Mouse (Mus musculus) ovary, postnatal 10 days (tissue): Measurements from ENCODE around the gene Cmah.

Source experiments
- DNase-seq: peaks from one replicate; pipeline ENCODE4 v3.0.0; 2022; ENCODE audit warnings: low spot score

Cmah gene

DNA sequence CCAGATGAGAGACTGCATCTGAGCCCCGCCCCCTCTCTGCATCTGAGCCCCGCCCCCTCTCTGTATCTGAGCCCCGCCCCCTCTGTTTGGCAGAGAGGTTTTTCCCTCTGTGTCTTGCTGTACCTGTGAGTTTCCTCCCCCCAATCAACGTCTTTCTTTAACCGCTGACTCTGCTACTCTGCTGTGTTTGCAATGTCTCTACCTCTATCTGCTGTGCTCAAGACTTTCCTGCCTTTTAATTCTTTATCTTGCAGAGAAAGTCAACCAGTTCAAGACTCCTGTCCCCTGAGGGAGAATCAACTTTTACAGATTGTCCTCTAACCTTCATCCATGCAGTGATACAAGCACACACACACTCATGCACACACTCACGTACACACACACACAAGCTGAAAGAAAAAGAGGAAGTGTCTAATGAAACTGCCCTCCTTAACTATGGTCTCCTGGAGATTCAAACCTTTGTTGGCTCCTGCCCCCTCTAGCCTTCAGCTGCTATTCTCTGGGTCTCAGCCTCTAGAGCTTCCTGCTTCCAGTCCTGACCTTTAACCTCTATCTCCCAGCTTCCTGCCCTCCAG, 188.0 kb downstream of the Cmah start:
- no peak for DNase-seq

DNA sequence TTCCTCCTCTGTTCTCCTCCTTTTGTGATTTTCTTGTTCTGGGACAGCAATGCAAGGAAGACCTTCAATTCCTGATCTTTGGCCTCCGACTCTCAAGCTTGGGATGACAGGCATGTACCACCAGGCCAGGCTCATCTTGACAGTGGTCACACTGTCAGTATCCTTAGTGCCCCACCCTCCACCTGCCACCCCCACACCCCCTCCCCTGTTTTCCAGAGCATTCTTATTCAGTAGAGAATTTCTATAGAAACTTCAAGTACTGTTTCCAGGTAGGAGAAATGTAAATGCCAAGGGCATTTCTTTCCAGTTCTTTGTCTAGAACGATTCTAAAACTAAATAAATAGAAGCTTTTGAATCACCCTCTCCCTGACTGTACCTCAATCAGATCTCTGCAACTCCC, 190.6 kb downstream of the Cmah start:
- DNase-seq, result no peak

DNA sequence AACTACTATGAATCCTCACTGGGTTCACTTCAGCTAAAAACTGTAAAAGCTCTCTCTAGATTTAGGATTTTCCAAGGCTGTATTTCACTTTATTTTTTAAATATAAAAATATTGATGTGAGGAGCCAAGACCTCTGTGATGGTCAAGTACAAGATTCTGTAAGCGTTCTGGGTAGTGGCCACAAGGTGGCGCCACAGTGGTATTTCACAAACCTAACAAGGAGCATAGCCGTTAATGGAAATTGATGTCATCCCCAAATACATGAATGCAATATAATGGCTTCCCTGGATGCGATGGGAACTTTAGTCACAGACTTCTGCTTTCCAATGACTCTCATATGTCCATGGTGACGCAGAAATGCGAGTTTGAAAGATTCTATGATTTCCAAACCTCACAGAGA, 191.7 kb downstream of the Cmah start:
- no peak for DNase-seq

DNA sequence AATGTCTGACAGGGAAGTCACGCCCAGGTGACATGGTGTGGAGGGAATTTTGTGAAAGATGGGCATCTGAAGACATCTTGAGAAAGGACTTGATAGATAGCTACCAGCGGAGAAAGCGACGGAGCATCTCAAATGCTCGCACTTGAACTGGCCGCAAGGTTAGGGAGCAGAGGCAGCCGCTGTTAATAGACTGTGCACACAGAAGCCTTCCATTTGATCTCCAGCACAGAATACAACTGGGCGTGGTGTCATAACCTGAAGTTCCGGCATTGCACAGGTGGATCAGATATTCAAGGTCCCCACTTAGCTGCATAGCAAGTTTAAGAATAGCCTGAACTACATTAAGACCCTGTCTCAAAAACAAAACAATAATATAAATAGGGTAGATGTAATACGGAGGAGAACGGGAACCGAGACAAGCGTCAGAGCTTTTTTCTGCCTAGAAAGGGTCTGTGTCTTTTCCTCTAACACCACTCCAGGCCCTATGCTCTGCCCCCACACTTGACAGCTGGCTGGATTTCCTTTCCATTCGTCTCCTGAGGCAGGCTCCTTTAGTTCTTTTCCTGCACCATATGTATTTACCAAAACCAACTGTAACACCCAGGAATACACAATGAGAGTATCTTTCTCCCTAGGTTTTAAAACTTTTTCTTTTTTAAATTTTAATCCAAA, 192.9 kb downstream of the Cmah start:
- no peak for DNase-seq

DNA sequence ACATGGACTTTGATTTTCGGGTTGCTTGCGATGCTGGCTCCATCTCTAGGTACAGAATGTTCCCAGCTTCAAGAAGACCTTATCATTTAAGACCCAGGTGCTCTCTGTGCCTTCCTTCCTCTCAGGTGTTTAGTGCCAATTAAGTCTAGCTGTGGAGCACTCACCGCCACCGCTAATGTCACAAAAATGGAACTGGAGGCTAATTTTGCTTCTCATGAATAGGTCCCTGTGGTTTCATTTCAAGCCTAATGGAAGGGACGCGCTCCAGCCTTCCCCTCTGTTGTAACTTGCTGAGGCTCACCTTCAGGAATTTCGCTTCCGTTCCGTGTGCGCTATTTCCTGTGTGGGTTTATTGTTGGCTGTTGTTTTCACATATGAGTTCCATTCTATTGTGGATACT, 193.6 kb downstream of the Cmah start:
- DNase-seq, result no peak

DNA sequence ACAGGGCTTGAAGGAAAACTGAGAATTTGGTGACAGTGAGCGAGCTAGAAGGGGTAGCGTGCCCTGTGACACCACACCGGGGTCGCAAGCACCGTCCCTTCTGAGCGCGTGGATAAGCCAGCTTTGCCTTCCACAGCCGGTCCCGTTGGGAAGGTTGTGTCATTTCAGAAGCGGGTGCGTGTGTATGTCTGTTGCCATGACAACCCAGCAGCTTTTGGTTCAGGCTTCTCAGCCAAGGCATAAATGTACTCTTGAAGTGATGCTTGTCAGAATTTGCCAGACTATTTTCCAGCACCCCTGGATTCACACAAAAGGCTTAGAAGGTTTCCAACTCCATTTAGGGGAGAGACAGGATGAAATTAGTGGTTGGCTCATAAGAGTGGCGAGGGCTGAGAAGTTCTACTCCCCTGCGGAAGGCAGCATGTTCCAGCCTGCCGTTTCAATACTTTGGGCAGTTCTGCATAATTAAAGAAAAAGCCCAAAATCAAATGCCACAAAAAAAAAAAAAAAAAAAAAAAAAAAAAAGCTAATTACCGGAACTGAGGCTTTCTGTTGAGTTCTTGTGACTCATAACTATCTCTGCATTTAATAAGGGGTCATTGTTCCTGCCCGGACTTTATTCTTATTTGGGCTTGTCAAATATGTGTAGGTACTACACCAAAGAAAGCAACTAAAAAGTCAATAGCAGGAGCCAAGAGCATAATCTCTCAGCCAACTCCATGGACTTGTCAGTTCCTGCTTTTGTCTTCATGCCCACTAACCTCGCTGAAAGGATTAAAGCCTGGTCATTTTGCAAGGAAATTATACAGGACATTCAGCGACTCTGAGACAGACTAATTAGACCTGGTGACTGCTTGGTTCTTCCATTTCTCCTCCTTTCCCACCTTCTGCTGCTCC, 194.5 kb downstream of the Cmah start:
- no peak for DNase-seq

DNA sequence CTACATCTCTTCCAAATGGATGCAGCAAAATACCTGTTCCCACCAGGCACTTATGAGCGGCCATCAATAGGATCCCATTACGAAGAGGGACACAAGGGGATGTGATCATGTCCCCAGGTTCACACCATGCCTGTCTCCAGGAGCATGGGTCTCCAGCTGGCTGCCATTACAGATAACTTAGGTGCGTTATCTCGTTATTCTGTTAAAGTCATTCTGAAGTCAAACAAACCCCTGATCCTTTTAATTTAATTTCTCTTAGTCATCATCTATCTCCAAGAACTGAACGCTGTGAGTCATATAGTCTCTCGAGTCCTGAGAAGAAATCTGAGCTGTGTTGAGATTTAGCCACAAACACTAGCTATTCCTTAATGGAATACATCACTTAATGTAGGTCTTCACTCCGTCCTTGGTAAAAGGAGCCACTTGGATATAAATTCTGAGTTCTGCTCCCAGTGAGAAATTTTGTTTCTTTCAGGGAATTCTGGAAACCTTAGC, 195.2 kb downstream of the Cmah start:
- DNase-seq, result no peak

DNA sequence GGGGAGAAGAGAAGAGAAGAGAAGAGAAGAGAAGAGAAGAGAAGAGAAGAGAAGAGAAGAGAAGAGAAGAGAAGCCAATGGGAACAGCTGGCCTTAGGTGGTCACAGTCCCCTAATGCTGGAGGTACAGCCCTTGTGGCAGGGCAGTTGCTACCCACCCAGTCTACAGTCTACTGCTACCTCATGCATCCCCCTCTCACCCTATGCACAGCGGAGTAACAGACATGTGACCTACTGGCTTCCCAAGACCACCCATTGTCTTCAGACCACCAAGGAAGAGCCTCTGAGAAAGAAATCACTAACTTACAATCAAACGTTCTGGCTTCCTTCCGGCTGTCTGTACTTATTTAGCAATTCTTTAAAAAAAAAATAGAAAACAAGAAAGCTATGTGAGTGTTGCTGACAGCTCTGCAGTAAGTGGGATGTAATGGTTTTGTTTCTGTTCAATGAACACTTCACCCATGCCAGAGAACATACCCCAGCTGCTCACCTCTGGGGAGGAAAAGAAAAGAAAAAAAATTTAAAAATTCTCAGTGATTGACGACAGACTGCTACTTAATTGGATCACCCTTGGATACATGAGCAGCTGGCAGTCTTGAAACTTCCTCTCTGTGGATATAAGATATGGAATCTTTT, 196.5 kb downstream of the Cmah start:
- DNase-seq, result no peak

DNA sequence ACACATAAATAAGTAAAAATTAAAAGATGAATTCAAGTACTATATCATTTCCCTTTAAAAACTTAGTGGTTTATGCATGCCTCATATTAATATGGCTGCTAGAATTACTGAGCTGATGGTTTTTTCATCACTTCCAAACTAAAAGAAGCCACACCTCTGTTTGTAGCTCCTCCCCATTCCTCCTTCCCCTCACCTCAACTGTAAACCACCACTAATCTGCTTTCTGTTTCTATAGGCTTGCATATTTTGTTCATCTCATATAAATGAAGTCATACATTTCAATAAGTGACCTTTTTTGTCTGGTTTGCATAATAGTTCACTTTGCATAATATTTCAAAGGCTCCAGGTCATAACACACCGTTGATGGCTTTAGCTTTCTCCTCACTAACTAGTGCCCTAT, 197.3 kb downstream of the Cmah start:
- no peak for DNase-seq

DNA sequence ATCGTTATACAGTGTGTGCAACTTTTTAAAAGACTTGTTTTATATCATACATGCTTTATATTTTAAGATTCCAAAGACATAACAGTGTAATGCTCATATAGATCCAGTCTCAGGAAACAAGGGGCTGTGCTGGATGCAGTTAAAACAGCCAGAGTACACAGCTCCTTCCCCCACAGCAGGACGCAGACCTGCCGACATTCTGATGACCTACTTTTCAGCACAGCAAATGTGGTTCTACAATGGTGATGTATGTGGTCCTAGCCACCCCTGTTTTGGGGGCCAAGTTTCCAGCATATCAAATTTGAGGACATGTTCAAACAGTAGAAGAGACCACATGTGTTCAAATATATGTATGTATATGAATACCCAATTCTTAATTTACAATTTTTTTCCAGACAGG, 198.3 kb downstream of the Cmah start:
- no peak for DNase-seq

DNA sequence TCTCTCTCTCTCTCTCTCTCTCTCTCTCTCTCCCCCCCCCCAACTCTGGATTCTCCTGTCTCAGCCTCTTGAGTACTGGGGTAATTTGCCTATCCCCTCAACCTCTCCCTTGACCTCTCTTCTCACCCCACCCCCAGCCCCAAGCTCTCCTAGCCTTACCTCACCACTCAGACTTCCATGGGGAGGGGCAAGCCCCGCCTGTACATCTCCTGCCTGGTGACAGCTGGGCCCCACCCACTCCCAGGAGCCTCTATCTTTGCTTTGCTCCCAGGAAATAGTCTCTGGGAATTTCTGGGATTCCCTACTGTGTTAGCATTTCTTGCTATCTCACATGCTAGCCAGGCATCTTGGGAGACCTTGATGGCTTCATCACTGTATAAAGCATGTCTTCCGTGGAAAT, 199.7 kb downstream of the Cmah start:
- DNase-seq, result no peak
